Mouse (Mus musculus) retina, postnatal 1 day (tissue): ENCODE measurements at regions not wholly inside any gene's neighbourhood (a gene's known extent, or its start where the extent isn't known, plus 50 kb on each side); places are given as distances from the start of the nearest gene placed in this dataset.
A peak's percentile ranks its signal among the peaks of the same experiment; 100 is the strongest.

Experiments
- DNase-seq: peaks from one replicate; pipeline ENCODE4 v3.0.0-alpha.2; 2012

DNA sequence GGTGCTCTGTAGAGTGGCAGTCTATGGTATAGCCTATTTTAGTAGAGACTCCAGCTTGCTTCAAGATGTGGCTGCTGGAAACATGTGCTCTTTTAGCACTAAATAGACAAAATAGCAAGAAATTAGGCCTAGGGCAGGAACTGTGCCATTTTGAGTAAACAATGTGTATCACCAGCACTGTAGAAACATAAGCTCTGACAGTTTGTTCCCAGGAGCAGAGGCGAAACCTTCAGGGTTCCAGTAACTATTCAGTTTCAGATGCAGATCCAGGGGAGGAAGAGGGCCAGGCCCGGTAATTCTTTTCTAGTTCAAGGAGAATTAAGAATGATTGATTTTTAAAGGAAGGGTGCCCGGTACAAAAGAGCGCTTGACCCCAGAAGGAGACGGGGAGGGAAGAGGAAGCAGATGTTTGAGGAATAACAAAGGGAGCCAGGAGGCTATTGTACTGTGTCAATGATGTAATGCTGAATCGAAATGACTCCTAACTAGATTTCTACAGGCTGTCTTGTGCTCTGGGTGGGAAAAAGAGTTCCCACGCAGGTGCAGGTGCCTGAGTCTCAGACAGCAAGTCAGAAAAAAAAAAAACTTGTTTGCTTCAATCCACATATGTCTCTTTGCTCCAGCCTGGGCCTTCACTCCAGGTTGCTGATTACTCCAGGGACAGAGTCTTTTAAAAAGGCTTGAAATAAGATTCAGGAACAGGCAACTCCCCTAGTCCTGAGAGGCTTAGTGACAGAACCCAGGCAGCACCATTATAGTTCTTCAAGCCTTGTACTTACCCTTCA, 57.4 kb upstream of the Tex13c2 start:
- peak; percentile 60 for DNase-seq
